Comparison of ENCODE assay signal across 9 mouse cellular contexts in genomic region chr2:31472406-31473065, GRCm38 (mm10). TPM values are rescaled to one million over a fixed set of nuclear protein-coding genes. Genes with fewer than 3 reads are reported as not detected.
DNase-seq lines count a peak whose midpoint lies in the region; ATAC-seq and TF ChIP-seq lines count a peak whose summit lies in the region.
"Had no signal": no experiment of that assay in that cellular context is flagged by ENCODE, and none has a peak within 500 bp of the region (broad histone marks: within the 10 kb centered on the region; RNA-seq: fewer than 3 reads in every experiment).

No protein-coding gene starts in this region.

- peak; percentile 78 for TF ChIP-seq CTCF in forebrain, postnatal 0 days (IDR thresholded peaks at IDR 0.05; ENCODE audit: low read depth)

- no peak overlapping the region for H3K9ac ChIP-seq in forebrain, postnatal 0 days
- H3K9ac ChIP-seq in forebrain, embryonic 13.5 days, result no peak overlapping the region
- H3K9ac ChIP-seq in midbrain, embryonic 14.5 days (replicated peaks; ENCODE audit: low read length), result no peak overlapping the region
- H3K9ac ChIP-seq in midbrain, embryonic 13.5 days (replicated peaks), result no peak overlapping the region
- H3K9ac ChIP-seq: heart, embryonic 15.5 days had no signal

- H3K4me1 ChIP-seq in forebrain, postnatal 0 days (ENCODE audit: insufficient read depth), result 0 out of 2 replicates have a peak, but pooled peaks cover 3% of the 10 kb centered on the region
- peaks cover 18% of the 10 kb centered on the region for H3K4me1 ChIP-seq in forebrain, embryonic 13.5 days
- H3K4me1 ChIP-seq in midbrain, embryonic 14.5 days (ENCODE audit: control insufficient read depth, insufficient read depth, low read length), result peaks cover 21% of the 10 kb centered on the region
- H3K4me1 ChIP-seq in midbrain, embryonic 13.5 days (replicated peaks), result peaks cover 28% of the 10 kb centered on the region
- peaks cover 31% of the 10 kb centered on the region for H3K4me1 ChIP-seq in limb, embryonic 10.5 days

- H3K4me3 ChIP-seq in forebrain, postnatal 0 days (ENCODE audit: low read depth, low read length), result no peak overlapping the region
- no peak overlapping the region for H3K4me3 ChIP-seq in forebrain, embryonic 13.5 days
- H3K4me3 ChIP-seq in midbrain, embryonic 14.5 days (replicated peaks; ENCODE audit: low read depth, low read length), result no peak overlapping the region
- H3K4me3 ChIP-seq in midbrain, embryonic 13.5 days (replicated peaks), result no peak overlapping the region
- no peak overlapping the region for H3K4me3 ChIP-seq in limb, embryonic 10.5 days
- H3K4me3 ChIP-seq: heart, embryonic 15.5 days had no signal

- no peak overlapping the region for H3K27ac ChIP-seq in forebrain, postnatal 0 days (ENCODE audit: low read depth, low read length)
- H3K27ac ChIP-seq in forebrain, embryonic 13.5 days, result no peak overlapping the region
- no peak overlapping the region for H3K27ac ChIP-seq in midbrain, embryonic 14.5 days (replicated peaks; ENCODE audit: low read depth, low read length)
- H3K27ac ChIP-seq in midbrain, embryonic 13.5 days, result no peak overlapping the region
- no peak overlapping the region for H3K27ac ChIP-seq in limb, embryonic 10.5 days
- H3K27ac ChIP-seq: heart, embryonic 15.5 days had no signal

- 48% methylated on average over 10 of the region's 10 CpGs for WGBS in forebrain, postnatal 0 days
- WGBS in forebrain, embryonic 13.5 days, result 45% methylated on average over 10 of the region's 10 CpGs
- 49% methylated on average over 10 of the region's 10 CpGs for WGBS in midbrain, embryonic 14.5 days
- whole genome bisulfite sequencing in midbrain, embryonic 13.5 days, result 47% methylated on average over 10 of the region's 10 CpGs
- 52% methylated on average over 10 of the region's 10 CpGs for WGBS in limb, embryonic 10.5 days

- H3K27me3 ChIP-seq in forebrain, postnatal 0 days (ENCODE audit: insufficient read depth, low read length), result peaks cover 14% of the 10 kb centered on the region
- H3K27me3 ChIP-seq in forebrain, embryonic 13.5 days, result peaks cover 49% of the 10 kb centered on the region
- H3K27me3 ChIP-seq in midbrain, embryonic 14.5 days (ENCODE audit: control insufficient read depth, insufficient read depth, low read length), result peaks cover 30% of the 10 kb centered on the region
- H3K27me3 ChIP-seq in midbrain, embryonic 13.5 days, result peaks cover 53% of the 10 kb centered on the region
- H3K27me3 ChIP-seq in limb, embryonic 10.5 days (ENCODE audit: low read depth, poor library complexity, severe bottlenecking), result peaks cover 47% of the 10 kb centered on the region

- H3K4me2 ChIP-seq in forebrain, postnatal 0 days (ENCODE audit: low read depth), result no peak overlapping the region
- no peak overlapping the region for H3K4me2 ChIP-seq in forebrain, embryonic 13.5 days
- H3K4me2 ChIP-seq in midbrain, embryonic 14.5 days (ENCODE audit: low read length), result no peak overlapping the region
- no peak overlapping the region for H3K4me2 ChIP-seq in midbrain, embryonic 13.5 days (replicated peaks)
- H3K4me2 ChIP-seq: heart, embryonic 15.5 days had no signal

- DNase-seq in forebrain, postnatal 0 days, result peak; percentile 65
- DNase-seq in midbrain, embryonic 14.5 days, result peak; percentile 65
- DNase-seq in c-Kit-positive CD71-negative TER-119-negative erythroid progenitor cells, embryonic 14.5 days (ENCODE audit: low read depth), result peak; percentile 71
- DNase-seq in limb, embryonic 10.5 days (ENCODE audit: low spot score), result peak; percentile 60
- peak; percentile 80 for DNase-seq in retina, postnatal 1 day
- no peak for DNase-seq in frontal cortex, postnatal 25 days (ENCODE audit: low spot score in 2 of 2)

- no peaks in the 10 kb centered on the region for H3K36me3 ChIP-seq in forebrain, postnatal 0 days (ENCODE audit: insufficient read depth)
- H3K36me3 ChIP-seq in forebrain, embryonic 13.5 days (ENCODE audit: poor library complexity, severe bottlenecking), result no peaks in the 10 kb centered on the region
- H3K36me3 ChIP-seq in midbrain, embryonic 14.5 days (ENCODE audit: control insufficient read depth, insufficient read depth, low read length), result no peaks in the 10 kb centered on the region
- H3K36me3 ChIP-seq in midbrain, embryonic 13.5 days, result no peaks in the 10 kb centered on the region
- H3K36me3 ChIP-seq in limb, embryonic 10.5 days, result no peaks in the 10 kb centered on the region
- H3K36me3 ChIP-seq: heart, embryonic 15.5 days had no signal

- ATAC-seq in forebrain, postnatal 0 days, result no peak
- no peak for ATAC-seq in forebrain, embryonic 13.5 days
- ATAC-seq in midbrain, embryonic 14.5 days (ENCODE audit: low FRiP score, low TSS enrichment), result no peak
- no peak for ATAC-seq in midbrain, embryonic 13.5 days

- no peaks in the 10 kb centered on the region for H3K9me3 ChIP-seq in forebrain, postnatal 0 days (ENCODE audit: low read length)
- H3K9me3 ChIP-seq in forebrain, embryonic 13.5 days (replicated peaks), result peaks cover 4% of the 10 kb centered on the region
- H3K9me3 ChIP-seq in midbrain, embryonic 14.5 days (ENCODE audit: control insufficient read depth, low read length), result no peaks in the 10 kb centered on the region
- no peaks in the 10 kb centered on the region for H3K9me3 ChIP-seq in midbrain, embryonic 13.5 days
- no peaks in the 10 kb centered on the region for H3K9me3 ChIP-seq in limb, embryonic 10.5 days (replicated peaks)
- H3K9me3 ChIP-seq: heart, embryonic 15.5 days had no signal

RNA-seq across cellular contexts. Expression of gene Ass1, which starts 2.5 kb away (rescaled TPM):
- 16.2 and 18.0 TPM in 2 replicates for total RNA-seq in forebrain, postnatal 0 days (2014; rRNA removed)
- 11.8 and 17.9 TPM in 2 replicates for polyA plus RNA-seq in forebrain, postnatal 0 days (2015; fragmentation: Nextera tagmentation; extraction: Ambion mirVana)
- polyA plus RNA-seq in forebrain, embryonic 13.5 days (2015; fragmentation: Nextera tagmentation; extraction: Ambion mirVana), result 5.6 and 5.9 TPM in 2 replicates
- polyA plus RNA-seq in midbrain, embryonic 14.5 days (2014; fragmentation: Nextera tagmentation; extraction: Ambion mirVana), result 7.4 and 8.5 TPM in 2 replicates
- 10.5 and 12.1 TPM in 2 replicates for polyA plus RNA-seq in midbrain, embryonic 13.5 days (2015; fragmentation: Nextera tagmentation; extraction: Ambion mirVana)
- polyA plus RNA-seq in limb, embryonic 10.5 days (2016; fragmentation: Nextera tagmentation; extraction: Ambion mirVana), result 6.1 and 6.8 TPM in 2 replicates

Comparison
In these comparisons a context has a peak if more than half of its experiments do, and no peak if none do; other contexts are left out.
1. DNase-seq: peak in forebrain, postnatal 0 days (single experiment), midbrain, embryonic 14.5 days (single experiment), c-Kit-positive CD71-negative TER-119-negative erythroid progenitor cells, embryonic 14.5 days (single experiment), limb, embryonic 10.5 days (single experiment) and retina, postnatal 1 day (single experiment); none in frontal cortex, postnatal 25 days (0 of 2).